Mouse (Mus musculus) midbrain, embryonic 12.5 days (tissue): ENCODE measurements at regions not wholly inside any gene's neighbourhood (a gene's known extent, or its start where the extent isn't known, plus 50 kb on each side); places are given as distances from the start of the nearest gene placed in this dataset.

ENCODE experiments used
- ATAC-seq: fragments of 200-750 bp; cut with Nextera tagmentation; 2 replicates; pipeline ENCODE4 v1.8.0; 2017; ENCODE audit warnings: low read depth, moderate TSS enrichment, moderate library complexity; ENCODE audit not compliant: low FRiP score
- H3K27ac ChIP-seq: fragments of 300-500 bp; sonication (generic); replicated peaks from 2 replicates; pipeline ENCODE4 v1.5.1; 2016; ENCODE audit warnings: mild to moderate bottlenecking
- H3K27me3 ChIP-seq: fragments of 300-500 bp; sonication (generic); 2 replicates; pipeline ENCODE4 v1.6.1; 2016; ENCODE audit warnings: mild to moderate bottlenecking
- H3K36me3 ChIP-seq: fragments of 300-500 bp; sonication (generic); 2 replicates; pipeline ENCODE4 v1.6.1; 2016
- H3K4me1 ChIP-seq: fragments of 300-500 bp; sonication (generic); 2 replicates; pipeline ENCODE4 v1.6.1; 2016
- H3K4me2 ChIP-seq: fragments of 300-500 bp; sonication (generic); replicated peaks from 2 replicates; pipeline ENCODE4 v1.6.1; 2016; ENCODE audit warnings: mild to moderate bottlenecking, moderate library complexity
- H3K4me3 ChIP-seq: fragments of 300-500 bp; sonication (generic); 2 replicates; pipeline ENCODE4 v1.5.1; 2016; ENCODE audit warnings: mild to moderate bottlenecking
- H3K9ac ChIP-seq: fragments of 300-500 bp; sonication (generic); replicated peaks from 2 replicates; pipeline ENCODE4 v1.6.1; 2016; ENCODE audit warnings: mild to moderate bottlenecking, moderate library complexity
- H3K9me3 ChIP-seq: fragments of 300-500 bp; sonication (generic); 2 replicates; pipeline ENCODE4 v1.6.1; 2016; ENCODE audit warnings: mild to moderate bottlenecking
- WGBS: fragments of 180-500 bp; shearing (Covaris S2); methylation state at CpG from one replicate; pipeline ENCODE4 v1.1.7; 2016; 5-methylcytosine and 5-hydroxymethylcytosine counted together

- Histone ChIP-seq H3K27me3 (no peaks in the 10 kb centered on the region), H3K36me3 (no peaks in the 10 kb centered on the region), H3K4me1 (0 out of 2 replicates have a peak, but pooled peaks cover under 1% of the 10 kb centered on the region), H3K27ac (no peak overlapping the region), H3K4me3 (no peak overlapping the region), H3K9ac (no peak overlapping the region), H3K4me2 (no peak overlapping the region), H3K9me3 (no peaks in the 10 kb centered on the region)
- 88% methylated on average over 6 of the region's 6 CpGs for WGBS
- ATAC-seq = no peak
These were observed 168.1 kb upstream of the Nectin1 start for GRCm38 (mm10) chr9:43575659-43576058.

- H3K27me3 ChIP-seq = no peaks in the 10 kb centered on the region
- H3K27ac ChIP-seq = no peak overlapping the region
- H3K9ac ChIP-seq = no peak overlapping the region
- no peak overlapping the region for H3K4me2 ChIP-seq
- H3K9me3 ChIP-seq = no peaks in the 10 kb centered on the region
- H3K4me3 ChIP-seq = no peak overlapping the region
- 0 out of 2 replicates have a peak, but pooled peaks cover 3% of the 10 kb centered on the region for H3K4me1 ChIP-seq
- no peaks in the 10 kb centered on the region for H3K36me3 ChIP-seq
- no peak for ATAC-seq
- 29% methylated on average over 6 of the region's 6 CpGs for WGBS
These were observed 163.1 kb upstream of the Nectin1 start for GRCm38 (mm10) chr9:43580653-43581052.

GRCm38 (mm10) chr9:43585616-43586015 is 158.2 kb upstream of the Nectin1 start:
- no peak for ATAC-seq
- no peak overlapping the region for H3K27ac ChIP-seq
- 76% methylated on average over 6 of the region's 6 CpGs for WGBS
- 0 out of 2 replicates have a peak, but pooled peaks cover 3% of the 10 kb centered on the region for H3K4me1 ChIP-seq
- H3K9ac ChIP-seq = no peak overlapping the region
- H3K4me2 ChIP-seq = no peak overlapping the region
- no peaks in the 10 kb centered on the region for H3K27me3 ChIP-seq
- H3K9me3 ChIP-seq = no peaks in the 10 kb centered on the region
- H3K36me3 ChIP-seq = no peaks in the 10 kb centered on the region
- H3K4me3 ChIP-seq = no peak overlapping the region

- H3K4me1 ChIP-seq = no peaks in the 10 kb centered on the region
- no peaks in the 10 kb centered on the region for H3K9me3 ChIP-seq
- no peak overlapping the region for H3K4me2 ChIP-seq
- ATAC-seq = no peak
- no peak overlapping the region for H3K27ac ChIP-seq
- H3K27me3 ChIP-seq = no peaks in the 10 kb centered on the region
- 76% methylated on average over 6 of the region's 6 CpGs for WGBS
- no peak overlapping the region for H3K9ac ChIP-seq
- no peaks in the 10 kb centered on the region for H3K36me3 ChIP-seq
- no peak overlapping the region for H3K4me3 ChIP-seq
These were observed 150.5 kb upstream of the Nectin1 start for GRCm38 (mm10) chr9:43593236-43593635.

GRCm38 (mm10) chr9:43594814-43595213 is 149.0 kb upstream of the Nectin1 start:
- Histone ChIP-seq H3K36me3 (no peaks in the 10 kb centered on the region), H3K4me2 (no peak overlapping the region), H3K4me3 (no peak overlapping the region), H3K9me3 (no peaks in the 10 kb centered on the region), H3K4me1 (no peaks in the 10 kb centered on the region), H3K9ac (no peak overlapping the region), H3K27me3 (no peaks in the 10 kb centered on the region), H3K27ac (no peak overlapping the region)
- ATAC-seq = no peak
- 76% methylated on average over 3 of the region's 3 CpGs for WGBS

GRCm38 (mm10) chr9:43595461-43595860 is 148.3 kb upstream of the Nectin1 start:
- WGBS = 77% methylated on average over 4 of the region's 4 CpGs

GRCm38 (mm10) chr9:43600396-43600795 is 143.4 kb upstream of the Nectin1 start:
- Histone ChIP-seq H3K27me3 (no peaks in the 10 kb centered on the region), H3K4me2 (no peak overlapping the region), H3K27ac (no peak overlapping the region), H3K9ac (no peak overlapping the region), H3K4me1 (no peaks in the 10 kb centered on the region), H3K4me3 (no peak overlapping the region), H3K9me3 (no peaks in the 10 kb centered on the region), H3K36me3 (no peaks in the 10 kb centered on the region)
- WGBS = 71% methylated on average over 2 of the region's 2 CpGs
- ATAC-seq = no peak

More at GRCm38 (mm10) chr9:43595461-43595860, 148.3 kb upstream of the Nectin1 start:
- Histone ChIP-seq H3K27ac (no peak overlapping the region), H3K27me3 (no peaks in the 10 kb centered on the region), H3K36me3 (no peaks in the 10 kb centered on the region), H3K4me1 (no peaks in the 10 kb centered on the region), H3K9me3 (no peaks in the 10 kb centered on the region), H3K4me2 (no peak overlapping the region), H3K4me3 (no peak overlapping the region), H3K9ac (no peak overlapping the region)
- ATAC-seq = no peak

- 23% methylated on average over 12 of the region's 12 CpGs for WGBS
- Histone ChIP-seq H3K27ac (no peak overlapping the region), H3K9ac (no peak overlapping the region), H3K4me3 (no peak overlapping the region), H3K4me2 (no peak overlapping the region), H3K27me3 (no peaks in the 10 kb centered on the region; the same call in 1 of the 2 replicates), H3K4me1 (peaks cover 8% of the 10 kb centered on the region; the same call in 1 of the 2 replicates), H3K36me3 (no peaks in the 10 kb centered on the region), H3K9me3 (no peaks in the 10 kb centered on the region)
- ATAC-seq = no peak
These were observed 126.2 kb upstream of the Nectin1 start for GRCm38 (mm10) chr9:43617632-43618031.

- no peak for ATAC-seq
- 73% methylated on average over 4 of the region's 4 CpGs for WGBS
- no peaks in the 10 kb centered on the region; the same call in 1 of the 2 replicates for H3K27me3 ChIP-seq
These were observed 116.2 kb upstream of the Nectin1 start for GRCm38 (mm10) chr9:43627558-43627957.

GRCm38 (mm10) chr9:43628786-43629185 is 115.0 kb upstream of the Nectin1 start:
- H3K27me3 ChIP-seq = no peaks in the 10 kb centered on the region
- WGBS = 54% methylated on average over 11 of the region's 11 CpGs
- H3K4me1 ChIP-seq = no peaks in the 10 kb centered on the region
- no peak overlapping the region for H3K4me2 ChIP-seq
- no peaks in the 10 kb centered on the region for H3K36me3 ChIP-seq
- H3K9ac ChIP-seq = no peak overlapping the region
- H3K27ac ChIP-seq = no peak overlapping the region
- H3K4me3 ChIP-seq = no peak overlapping the region
- no peaks in the 10 kb centered on the region for H3K9me3 ChIP-seq
- no peak for ATAC-seq

More at GRCm38 (mm10) chr9:43627558-43627957, 116.2 kb upstream of the Nectin1 start:
- Histone ChIP-seq H3K9me3 (no peaks in the 10 kb centered on the region), H3K4me1 (no peaks in the 10 kb centered on the region), H3K36me3 (no peaks in the 10 kb centered on the region), H3K27ac (no peak overlapping the region), H3K9ac (no peak overlapping the region), H3K4me3 (no peak overlapping the region), H3K4me2 (no peak overlapping the region)

- no peak overlapping the region for H3K9ac ChIP-seq
- H3K4me1 ChIP-seq = no peaks in the 10 kb centered on the region
- no peak overlapping the region for H3K4me2 ChIP-seq
- H3K36me3 ChIP-seq = no peaks in the 10 kb centered on the region
- no peak overlapping the region for H3K27ac ChIP-seq
- H3K9me3 ChIP-seq = no peaks in the 10 kb centered on the region
- H3K4me3 ChIP-seq = no peak overlapping the region
- WGBS = 87% methylated on average over 11 of the region's 11 CpGs
- H3K27me3 ChIP-seq = no peaks in the 10 kb centered on the region
- ATAC-seq = no peak
These were observed 107.3 kb upstream of the Nectin1 start for GRCm38 (mm10) chr9:43636372-43636965.

GRCm38 (mm10) chr9:43658186-43658585 is 85.6 kb upstream of the Nectin1 start:
- Histone ChIP-seq H3K9me3 (no peaks in the 10 kb centered on the region), H3K27ac (no peak overlapping the region), H3K4me1 (no peaks in the 10 kb centered on the region), H3K36me3 (no peaks in the 10 kb centered on the region), H3K9ac (no peak overlapping the region), H3K4me2 (no peak overlapping the region), H3K27me3 (no peaks in the 10 kb centered on the region), H3K4me3 (no peak overlapping the region)
- no peak for ATAC-seq
- WGBS = 75% methylated on average over 3 of the region's 3 CpGs

GRCm38 (mm10) chr9:43659237-43659636 is 84.5 kb upstream of the Nectin1 start:
- no peaks in the 10 kb centered on the region for H3K9me3 ChIP-seq
- H3K4me1 ChIP-seq = no peaks in the 10 kb centered on the region
- no peak overlapping the region for H3K27ac ChIP-seq
- no peak overlapping the region for H3K4me3 ChIP-seq
- 72% methylated on average over 6 of the region's 6 CpGs for WGBS
- no peaks in the 10 kb centered on the region for H3K36me3 ChIP-seq
- no peak for ATAC-seq
- H3K4me2 ChIP-seq = no peak overlapping the region
- H3K27me3 ChIP-seq = no peaks in the 10 kb centered on the region
- no peak overlapping the region for H3K9ac ChIP-seq
